Mouse (Mus musculus): ENCODE measurements around the gene Plekha4. TPM values are rescaled to one million over a fixed set of nuclear protein-coding genes. Genes with fewer than 3 reads are reported as not detected.

Plekha4 gene
- total and polyA plus RNA-seq, 3 experiments, result 2.9 to 6.7 (median 3.2) TPM

DNA sequence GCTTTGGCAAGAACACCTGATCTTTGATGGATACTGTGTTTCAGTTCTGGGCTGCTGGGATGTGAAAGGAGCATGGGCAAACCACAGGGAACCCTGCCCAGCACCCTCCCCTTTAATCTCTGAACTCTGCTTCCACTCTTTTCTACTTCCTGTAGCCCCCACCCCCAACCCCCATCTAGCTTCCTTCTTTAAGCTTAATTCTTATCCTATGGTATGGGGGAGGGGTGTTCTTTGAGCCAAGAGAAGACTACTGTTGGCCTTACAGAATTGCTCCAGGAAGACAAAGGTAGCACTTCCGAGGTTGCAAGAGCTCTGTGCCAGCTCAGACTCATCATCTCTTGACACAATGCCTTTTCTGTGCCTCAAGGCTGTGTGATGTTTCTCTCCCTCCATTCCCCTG is 45.8 kb downstream of the Plekha4 start:
- no peak for DNase-seq
- intact Hi-C loops (cut with DNase I), result loop anchor here (2.0 kb wide), 1 partner anchor 17 kb away; no protein-coding TSS in a partner anchor
- Histone ChIP-seq H3K79me2 (replicated peaks; ENCODE audit: control insufficient read depth, insufficient read depth, low read length) (no peaks in the 10 kb centered on the region), H3K27ac (no peak overlapping the region; the same call in 1 of the 2 replicates), H3K4me3 (no peak overlapping the region), H3K27me3 (ENCODE audit: control insufficient read depth, insufficient read depth, low read length) (no peaks in the 10 kb centered on the region), H3K36me3 (ENCODE audit: control insufficient read depth, insufficient read depth, low read length) (no peaks in the 10 kb centered on the region), H3K9ac (ENCODE audit: low read depth, low read length) (no peak overlapping the region), H3K4me1 (ENCODE audit: control insufficient read depth, insufficient read depth, low read length) (peaks cover 6% of the 10 kb centered on the region)
- TF ChIP-seq POLR2A (IDR thresholded peaks at IDR 0.05; ENCODE audit: insufficient read depth, low read depth, low read length), result no peak
- WGBS, result 20% methylated on average over 1 of the region's 1 CpGs

- no peak overlapping the region for H3K9ac ChIP-seq (ENCODE audit: low read depth, low read length)
- TF ChIP-seq CTCF (IDR thresholded peaks at IDR 0.05) (no peak), POLR2A (IDR thresholded peaks at IDR 0.05; ENCODE audit: insufficient read depth, low read depth, low read length) (no peak), EP300 (IDR thresholded peaks at IDR 0.05; ENCODE audit: insufficient read depth, low read depth, low read length) (no peak)
Observed at GRCm38 (mm10) chr7:45573954-45574353, 47.8 kb downstream of the Plekha4 start.

DNA sequence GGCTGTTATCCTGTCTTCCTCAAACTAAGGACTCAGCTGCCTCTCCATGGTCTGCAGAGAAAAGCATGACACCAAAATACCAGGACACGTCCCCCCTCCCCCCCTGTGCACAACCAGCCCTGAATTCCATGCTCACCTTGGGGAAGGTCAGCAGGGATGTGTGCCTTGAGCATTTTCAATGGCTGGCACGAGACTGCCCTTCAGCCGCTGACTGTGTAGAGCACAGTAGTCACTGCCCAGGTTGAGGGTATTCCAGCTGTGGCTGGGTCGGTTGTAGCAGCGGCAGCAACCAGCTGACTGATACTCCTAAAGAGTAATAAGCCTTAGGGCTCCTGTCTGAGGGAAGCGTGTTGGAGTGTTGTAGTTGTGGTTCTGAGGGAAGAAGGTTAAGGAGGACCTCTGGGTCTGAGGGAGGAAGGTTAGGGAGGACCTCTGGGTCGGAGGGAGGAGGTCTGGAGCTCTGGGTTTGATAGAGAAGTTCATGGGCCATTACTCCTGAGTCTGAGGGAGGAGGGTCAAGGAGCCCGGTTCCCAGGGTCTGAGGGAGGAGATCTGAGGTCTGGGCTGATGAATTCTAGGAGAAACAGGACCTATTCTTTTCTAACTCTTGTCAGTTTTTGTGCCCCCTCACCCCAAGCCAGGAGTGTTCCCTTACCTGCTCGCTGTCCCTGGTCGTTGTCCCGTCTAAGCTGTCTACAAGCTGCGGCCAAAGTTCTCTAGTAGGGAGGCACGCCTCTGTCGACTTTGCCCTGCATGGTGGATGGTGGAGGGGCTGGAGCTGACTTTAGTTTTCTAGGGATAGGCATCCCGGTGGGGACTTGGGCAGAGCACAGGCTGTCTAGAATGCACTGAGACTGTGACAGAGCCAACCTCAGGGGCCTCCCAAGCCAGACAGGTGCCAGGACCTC is 48.6 kb downstream of the Plekha4 start:
- no peaks in the 10 kb centered on the region for H3K27me3 ChIP-seq (ENCODE audit: control insufficient read depth, insufficient read depth, low read length)
- WGBS, result 81% methylated on average over 15 of the region's 15 CpGs
- intact Hi-C loops (cut with DNase I), result no loop called here
- no peak overlapping the region for H3K9ac ChIP-seq (ENCODE audit: low read depth, low read length)
- H3K4me1 ChIP-seq (ENCODE audit: control insufficient read depth, insufficient read depth, low read length), result peaks cover 4% of the 10 kb centered on the region
- no peak for DNase-seq
- no peak for TF ChIP-seq CTCF (IDR thresholded peaks at IDR 0.05)
- no peak for TF ChIP-seq EP300 (IDR thresholded peaks at IDR 0.05; ENCODE audit: insufficient read depth, low read depth, low read length)
- no peak for TF ChIP-seq POLR2A (IDR thresholded peaks at IDR 0.05; ENCODE audit: insufficient read depth, low read depth, low read length)
- no peak overlapping the region for H3K4me3 ChIP-seq
- no peaks in the 10 kb centered on the region for H3K36me3 ChIP-seq (ENCODE audit: control insufficient read depth, insufficient read depth, low read length)
- no peak overlapping the region; the same call in 1 of the 2 replicates for H3K27ac ChIP-seq
- no peaks in the 10 kb centered on the region for H3K79me2 ChIP-seq (replicated peaks; ENCODE audit: control insufficient read depth, insufficient read depth, low read length)

More at GRCm38 (mm10) chr7:45573954-45574353, 47.8 kb downstream of the Plekha4 start:
- H3K4me3 ChIP-seq, result no peak overlapping the region
- 75% methylated on average over 8 of the region's 8 CpGs for WGBS
- no peaks in the 10 kb centered on the region for H3K27me3 ChIP-seq (ENCODE audit: control insufficient read depth, insufficient read depth, low read length)
- no peak overlapping the region; the same call in 1 of the 2 replicates for H3K27ac ChIP-seq
- no peak for DNase-seq
- H3K79me2 ChIP-seq (replicated peaks; ENCODE audit: control insufficient read depth, insufficient read depth, low read length), result no peaks in the 10 kb centered on the region
- intact Hi-C loops (cut with DNase I), result no loop called here
- H3K4me1 ChIP-seq (ENCODE audit: control insufficient read depth, insufficient read depth, low read length), result peaks cover 4% of the 10 kb centered on the region
- no peaks in the 10 kb centered on the region for H3K36me3 ChIP-seq (ENCODE audit: control insufficient read depth, insufficient read depth, low read length)

- 94% methylated on average over 6 of the region's 6 CpGs for WGBS
- Histone ChIP-seq H3K27me3 (ENCODE audit: control insufficient read depth, insufficient read depth, low read length) (no peaks in the 10 kb centered on the region), H3K4me3 (no peak overlapping the region), H3K36me3 (ENCODE audit: control insufficient read depth, insufficient read depth, low read length) (no peaks in the 10 kb centered on the region), H3K9ac (ENCODE audit: low read depth, low read length) (no peak overlapping the region), H3K4me1 (ENCODE audit: control insufficient read depth, insufficient read depth, low read length) (no peaks in the 10 kb centered on the region; the same call in 1 of the 2 replicates), H3K79me2 (replicated peaks; ENCODE audit: control insufficient read depth, insufficient read depth, low read length) (no peaks in the 10 kb centered on the region), H3K27ac (no peak overlapping the region)
- DNase-seq, result no peak
- TF ChIP-seq CTCF (IDR thresholded peaks at IDR 0.05), result no peak
- no peak for TF ChIP-seq POLR2A (IDR thresholded peaks at IDR 0.05; ENCODE audit: insufficient read depth, low read depth, low read length)
- TF ChIP-seq EP300 (IDR thresholded peaks at IDR 0.05; ENCODE audit: insufficient read depth, low read depth, low read length), result no peak
- intact Hi-C loops (cut with DNase I), result no loop called here
Observed at GRCm38 (mm10) chr7:45585923-45586322, 59.8 kb downstream of the Plekha4 start.

DNA sequence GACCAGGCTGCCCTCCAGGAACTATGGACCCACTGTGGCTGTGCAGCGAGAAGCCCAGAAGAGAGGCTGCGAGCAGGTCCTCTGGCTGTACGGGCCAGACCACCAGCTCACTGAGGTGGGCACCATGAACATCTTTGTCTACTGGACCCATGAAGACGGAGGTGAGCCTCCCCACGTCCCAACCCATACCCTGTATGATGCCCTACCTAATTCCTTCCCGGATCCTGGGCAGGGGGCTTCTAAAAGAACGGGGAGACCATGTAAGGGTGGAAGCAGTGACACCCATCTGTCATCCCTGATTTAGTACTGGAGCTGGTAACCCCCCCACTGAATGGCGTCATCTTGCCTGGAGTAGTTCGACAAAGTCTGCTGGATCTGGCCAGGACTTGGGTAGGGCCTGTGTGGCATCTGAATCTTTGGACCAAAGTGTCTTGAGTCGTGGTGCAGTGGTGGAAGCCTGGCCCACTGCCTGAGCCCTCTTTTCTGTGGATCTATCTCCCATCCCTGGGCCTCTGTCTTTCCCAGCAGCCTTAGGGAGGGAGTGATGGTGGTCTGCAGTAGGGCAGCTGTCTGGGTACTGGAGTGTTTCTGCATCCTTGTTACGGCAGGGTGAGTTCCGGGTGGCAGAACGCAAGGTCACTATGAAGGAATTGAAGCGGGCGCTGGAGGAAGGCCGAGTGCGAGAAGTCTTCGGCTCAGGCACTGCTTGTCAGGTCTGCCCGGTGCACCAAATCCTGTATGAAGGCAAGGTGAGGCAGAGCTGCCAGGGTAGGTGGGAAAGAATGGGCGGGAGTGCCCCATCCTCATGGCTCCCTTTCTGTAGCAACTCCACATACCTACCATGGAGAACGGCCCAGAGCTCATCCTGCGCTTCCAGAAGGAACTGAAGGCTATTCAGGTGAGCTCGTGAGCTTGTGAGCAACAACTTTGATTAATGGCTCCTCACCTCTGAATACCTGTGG is 61.8 kb downstream of the Plekha4 start:
- no peaks in the 10 kb centered on the region for H3K79me2 ChIP-seq (replicated peaks; ENCODE audit: control insufficient read depth, insufficient read depth, low read length)
- no peaks in the 10 kb centered on the region for H3K27me3 ChIP-seq (ENCODE audit: control insufficient read depth, insufficient read depth, low read length)
- intact Hi-C loops (cut with DNase I), result loop anchor here (2.0 kb wide), 4 partner anchors 17 to 95 kb away; partner anchors contain the start of genes Bcat2, Hsd17b14 and Rasip1
- TF ChIP-seq EP300 (IDR thresholded peaks at IDR 0.05; ENCODE audit: insufficient read depth, low read depth, low read length) (no peak), CTCF (IDR thresholded peaks at IDR 0.05) (no peak), POLR2A (IDR thresholded peaks at IDR 0.05; ENCODE audit: insufficient read depth, low read depth, low read length) (no peak)
- peaks cover 2% of the 10 kb centered on the region for H3K4me1 ChIP-seq (ENCODE audit: control insufficient read depth, insufficient read depth, low read length)
- no peak overlapping the region for H3K4me3 ChIP-seq
- H3K27ac ChIP-seq, result no peak overlapping the region
- no peak for DNase-seq
- 93% methylated on average over 23 of the region's 23 CpGs for WGBS
- no peak overlapping the region for H3K9ac ChIP-seq (ENCODE audit: low read depth, low read length)
- no peaks in the 10 kb centered on the region for H3K36me3 ChIP-seq (ENCODE audit: control insufficient read depth, insufficient read depth, low read length)

All from heart, adult 2 months (tissue).